In the genomic region with DNA sequence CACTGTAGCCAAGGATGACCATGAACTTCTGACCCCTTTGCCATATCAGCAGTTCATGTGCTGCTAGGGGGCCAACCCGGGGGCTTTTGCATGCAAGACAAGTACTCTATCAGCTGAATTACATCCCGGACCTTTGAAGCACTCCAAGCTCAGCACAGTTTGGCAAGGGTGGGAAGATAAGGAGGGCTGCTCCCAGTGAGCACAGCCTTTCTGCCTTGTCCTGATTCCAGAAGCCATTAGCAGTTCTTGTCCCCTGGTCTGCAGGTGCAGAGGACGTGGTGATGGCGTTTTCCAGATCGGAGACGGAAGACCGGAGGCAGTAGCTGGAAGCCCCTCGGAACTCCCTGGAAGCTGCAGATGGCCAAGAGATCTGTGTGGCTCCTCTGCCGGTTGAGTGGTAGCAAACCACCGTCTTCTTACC, we compare ENCODE assay signal across 10 mouse cellular contexts. TPM values are rescaled to one million over a fixed set of nuclear protein-coding genes. Genes with fewer than 3 reads are reported as not detected.
DNase-seq lines count a peak whose midpoint lies in the region; ATAC-seq lines count a peak whose summit lies in the region.
"Had no signal": no experiment of that assay in that cellular context is flagged by ENCODE, and none has a peak within 500 bp of the region (broad histone marks: within the 10 kb centered on the region; RNA-seq: fewer than 3 reads in every experiment).

No protein-coding gene starts in this region.

- intact Hi-C loops in heart, postnatal 25 days (cut with DNase I): no loop called here

- H3K4me1 ChIP-seq in heart, embryonic 11.5 days (ENCODE audit: control insufficient read depth, insufficient read depth, low read length): peaks cover 51% of the 10 kb centered on the region
- H3K4me1 ChIP-seq in neural tube, embryonic 12.5 days: peaks cover 44% of the 10 kb centered on the region
- H3K4me1 ChIP-seq in intestine, embryonic 14.5 days (replicated peaks; ENCODE audit: control insufficient read depth, insufficient read depth, low read length): peaks cover 32% of the 10 kb centered on the region

- 42% methylated on average over 10 of the region's 10 CpGs for WGBS in heart, embryonic 11.5 days (ENCODE audit: insufficient replicate concordance)
- WGBS in neural tube, embryonic 12.5 days: 84% methylated on average over 10 of the region's 10 CpGs
- 75% methylated on average over 10 of the region's 10 CpGs for WGBS in intestine, embryonic 14.5 days

- no peaks in the 10 kb centered on the region for H3K27me3 ChIP-seq in heart, embryonic 11.5 days (ENCODE audit: control insufficient read depth, insufficient read depth, low read length)
- H3K27me3 ChIP-seq in neural tube, embryonic 12.5 days (replicated peaks): no peaks in the 10 kb centered on the region
- no peaks in the 10 kb centered on the region for H3K27me3 ChIP-seq in intestine, embryonic 14.5 days (replicated peaks; ENCODE audit: control insufficient read depth, insufficient read depth, low read length)

- no peak overlapping the region for H3K4me3 ChIP-seq in heart, embryonic 11.5 days (ENCODE audit: low read depth, low read length)
- H3K4me3 ChIP-seq in neural tube, embryonic 12.5 days: no peak overlapping the region
- H3K4me3 ChIP-seq in intestine, embryonic 14.5 days (ENCODE audit: low read depth, low read length): no peak overlapping the region

- H3K9me3 ChIP-seq in heart, embryonic 11.5 days (replicated peaks; ENCODE audit: control insufficient read depth, low read length): no peaks in the 10 kb centered on the region
- peaks cover 5% of the 10 kb centered on the region; the same call in 1 of the 2 replicates for H3K9me3 ChIP-seq in neural tube, embryonic 12.5 days
- no peaks in the 10 kb centered on the region; the same call in 1 of the 2 replicates for H3K9me3 ChIP-seq in intestine, embryonic 14.5 days (ENCODE audit: control insufficient read depth, low read length)

- no peaks in the 10 kb centered on the region for H3K36me3 ChIP-seq in heart, embryonic 11.5 days (ENCODE audit: control insufficient read depth, insufficient read depth, low read length)
- peaks cover 12% of the 10 kb centered on the region; the same call in 1 of the 2 replicates for H3K36me3 ChIP-seq in neural tube, embryonic 12.5 days
- 0 out of 2 replicates have a peak, but pooled peaks cover 7% of the 10 kb centered on the region for H3K36me3 ChIP-seq in intestine, embryonic 14.5 days (ENCODE audit: control insufficient read depth, insufficient read depth, low read length)

- DNase-seq in heart, postnatal 25 days (ENCODE audit: low spot score): no peak
- DNase-seq in neural tube, embryonic 10.5 days (ENCODE audit: extremely low spot score, low spot score): no peak
- DNase-seq in intestine, embryonic 14.5 days (ENCODE audit: low spot score): no peak
- peak; percentile 48 for DNase-seq in testis, postnatal 10 days (ENCODE audit: low spot score)
- DNase-seq in kidney, postnatal 14 days: no peak
- DNase-seq: kidney, postnatal 4 days had no signal

- ATAC-seq in heart, embryonic 11.5 days (replicated peaks; ENCODE audit: insufficient number of reproducible peaks, low FRiP score, low TSS enrichment): no peak
- ATAC-seq in neural tube, embryonic 12.5 days (ENCODE audit: low FRiP score, low read depth): no peak
- 0 out of 2 replicates have a peak, but pooled peaks have one; percentile 30 for ATAC-seq in intestine, embryonic 14.5 days (replicated peaks; ENCODE audit: low FRiP score, low TSS enrichment, low read depth)
- ATAC-seq in monocyte, adult 5-6 weeks (replicated peaks; ENCODE audit: insufficient number of reproducible peaks, low FRiP score, low TSS enrichment, poor library complexity, severe bottlenecking): no peak

- 0 out of 2 replicates have a peak overlapping the region, but pooled peaks have one; percentile 22 for H3K9ac ChIP-seq in heart, embryonic 11.5 days (ENCODE audit: low read depth, low read length)
- no peak overlapping the region for H3K9ac ChIP-seq in neural tube, embryonic 12.5 days
- H3K9ac ChIP-seq in intestine, embryonic 14.5 days (ENCODE audit: low read length): no peak overlapping the region

- peak overlapping the region; percentile 68 for H3K27ac ChIP-seq in heart, embryonic 11.5 days (ENCODE audit: low read depth, low read length)
- no peak overlapping the region; the same call in 1 of the 2 replicates for H3K27ac ChIP-seq in neural tube, embryonic 12.5 days
- H3K27ac ChIP-seq in intestine, embryonic 14.5 days (ENCODE audit: low read depth): 0 out of 2 replicates have a peak overlapping the region, but pooled peaks have one; percentile 16
- H3K27ac ChIP-seq: macrophage had no signal

- peak overlapping the region; percentile 55 for H3K4me2 ChIP-seq in heart, embryonic 11.5 days
- peak overlapping the region; percentile 48; the same call in 1 of the 2 replicates for H3K4me2 ChIP-seq in neural tube, embryonic 12.5 days (replicated peaks)
- peak overlapping the region; percentile 39 for H3K4me2 ChIP-seq in intestine, embryonic 14.5 days (ENCODE audit: low read length)

RNA-seq across cellular contexts. Expression of gene Clstn1, which starts 22.3 kb away (rescaled TPM):
- 12.3 and 18.1 TPM in 2 replicates for polyA plus RNA-seq in heart, embryonic 11.5 days (2014; fragmentation: Nextera tagmentation; extraction: Ambion mirVana)
- 10 to 100 TPM; 80.7 to 84.0 TPM for total RNA-seq in heart, postnatal 25 days (2021)
- polyA plus RNA-seq in neural tube, embryonic 12.5 days (2016; fragmentation: Nextera tagmentation; extraction: Ambion mirVana): 133 and 138 TPM in 2 replicates
- polyA plus RNA-seq in intestine, embryonic 14.5 days (2014; fragmentation: Nextera tagmentation; extraction: Ambion mirVana): 20.5 and 30.8 TPM in 2 replicates
- 0.43 to 4.3 TPM (median 1.2 TPM) in 3 replicates for total RNA-seq in monocyte, adult 5-6 weeks (2017)

RNA-seq across cellular contexts. Expression of gene Ctnnbip1, which starts 45.9 kb away (rescaled TPM):
- 36.3 and 36.8 TPM in 2 replicates for polyA plus RNA-seq in heart, embryonic 11.5 days (2014; fragmentation: Nextera tagmentation; extraction: Ambion mirVana)
- 10 to 100 TPM; 33.0 to 35.4 TPM for total RNA-seq in heart, postnatal 25 days (2021)
- polyA plus RNA-seq in neural tube, embryonic 12.5 days (2016; fragmentation: Nextera tagmentation; extraction: Ambion mirVana): 75.6 and 89.2 TPM in 2 replicates
- polyA plus RNA-seq in intestine, embryonic 14.5 days (2014; fragmentation: Nextera tagmentation; extraction: Ambion mirVana): 53.0 and 54.3 TPM in 2 replicates
- total RNA-seq in monocyte, adult 5-6 weeks (2017): 2.7 to 6.5 TPM (median 4.1 TPM) in 3 replicates
